Mouse (Mus musculus): Measurements from ENCODE around the gene Esr1. TPM values are rescaled to one million over a fixed set of nuclear protein-coding genes. Genes with fewer than 3 reads are reported as not detected.

Gene Esr1
- polyA plus RNA-seq, 1 experiment, result 0.54 TPM

- DNase-seq, result no peak
- H3K4me3 ChIP-seq (replicated peaks; ENCODE audit: insufficient read depth, low read depth, low read length), result no peak overlapping the region
- no peaks in the 10 kb centered on the region for H3K27me3 ChIP-seq (ENCODE audit: control insufficient read depth, insufficient read depth, low read length)
- 80% methylated on average over 1 of the region's 1 CpGs for WGBS
- H3K27ac ChIP-seq (ENCODE audit: insufficient read depth, low read length), result no peak overlapping the region
- TF ChIP-seq POLR2A (IDR thresholded peaks at IDR 0.05; ENCODE audit: borderline replicate concordance, insufficient read depth, low read length) (no peak), CTCF (IDR thresholded peaks at IDR 0.05; ENCODE audit: borderline replicate concordance, insufficient read depth, low read depth, low read length) (no peak)
- peaks cover 4% of the 10 kb centered on the region; the same call in 1 of the 2 replicates for H3K4me1 ChIP-seq (ENCODE audit: control insufficient read depth, insufficient read depth, low read length)
Measured at GRCm38 (mm10) chr10:5014976-5015375, 403.6 kb downstream of the Esr1 start.

- DNase-seq, result no peak
- no peaks in the 10 kb centered on the region for H3K27me3 ChIP-seq (ENCODE audit: control insufficient read depth, insufficient read depth, low read length)
- 44% methylated on average over 1 of the region's 1 CpGs for WGBS
- peaks cover 4% of the 10 kb centered on the region; the same call in 1 of the 2 replicates for H3K4me1 ChIP-seq (ENCODE audit: control insufficient read depth, insufficient read depth, low read length)
- H3K4me3 ChIP-seq (replicated peaks; ENCODE audit: insufficient read depth, low read depth, low read length), result no peak overlapping the region
- H3K27ac ChIP-seq (ENCODE audit: insufficient read depth, low read length), result no peak overlapping the region
- TF ChIP-seq CTCF (IDR thresholded peaks at IDR 0.05; ENCODE audit: borderline replicate concordance, insufficient read depth, low read depth, low read length), result no peak
- TF ChIP-seq POLR2A (IDR thresholded peaks at IDR 0.05; ENCODE audit: borderline replicate concordance, insufficient read depth, low read length), result no peak
Measured at GRCm38 (mm10) chr10:5017148-5017547, 405.8 kb downstream of the Esr1 start.

GRCm38 (mm10) chr10:5025906-5026305 is 414.5 kb downstream of the Esr1 start:
- no peak overlapping the region for H3K27ac ChIP-seq (ENCODE audit: insufficient read depth, low read length)
- no peaks in the 10 kb centered on the region for H3K4me1 ChIP-seq (ENCODE audit: control insufficient read depth, insufficient read depth, low read length)
- WGBS, result 88% methylated on average over 4 of the region's 4 CpGs
- no peaks in the 10 kb centered on the region for H3K27me3 ChIP-seq (ENCODE audit: control insufficient read depth, insufficient read depth, low read length)
- TF ChIP-seq POLR2A (IDR thresholded peaks at IDR 0.05; ENCODE audit: borderline replicate concordance, insufficient read depth, low read length) (no peak), CTCF (IDR thresholded peaks at IDR 0.05; ENCODE audit: borderline replicate concordance, insufficient read depth, low read depth, low read length) (no peak)
- no peak for DNase-seq
- H3K4me3 ChIP-seq (replicated peaks; ENCODE audit: insufficient read depth, low read depth, low read length), result no peak overlapping the region

GRCm38 (mm10) chr10:5027208-5027607 is 415.8 kb downstream of the Esr1 start:
- WGBS, result 86% methylated on average over 1 of the region's 1 CpGs
- H3K27me3 ChIP-seq (ENCODE audit: control insufficient read depth, insufficient read depth, low read length), result no peaks in the 10 kb centered on the region
- no peak overlapping the region for H3K4me3 ChIP-seq (replicated peaks; ENCODE audit: insufficient read depth, low read depth, low read length)
- DNase-seq, result no peak
- H3K27ac ChIP-seq (ENCODE audit: insufficient read depth, low read length), result no peak overlapping the region
- TF ChIP-seq POLR2A (IDR thresholded peaks at IDR 0.05; ENCODE audit: borderline replicate concordance, insufficient read depth, low read length) (no peak), CTCF (IDR thresholded peaks at IDR 0.05; ENCODE audit: borderline replicate concordance, insufficient read depth, low read depth, low read length) (no peak)
- H3K4me1 ChIP-seq (ENCODE audit: control insufficient read depth, insufficient read depth, low read length), result no peaks in the 10 kb centered on the region

- no peaks in the 10 kb centered on the region for H3K27me3 ChIP-seq (ENCODE audit: control insufficient read depth, insufficient read depth, low read length)
- no peak overlapping the region for H3K4me3 ChIP-seq (replicated peaks; ENCODE audit: insufficient read depth, low read depth, low read length)
- TF ChIP-seq POLR2A (IDR thresholded peaks at IDR 0.05; ENCODE audit: borderline replicate concordance, insufficient read depth, low read length) (no peak), CTCF (IDR thresholded peaks at IDR 0.05; ENCODE audit: borderline replicate concordance, insufficient read depth, low read depth, low read length) (no peak)
- DNase-seq, result no peak
- WGBS, result 67% methylated on average over 9 of the region's 9 CpGs
- no peaks in the 10 kb centered on the region for H3K4me1 ChIP-seq (ENCODE audit: control insufficient read depth, insufficient read depth, low read length)
- no peak overlapping the region for H3K27ac ChIP-seq (ENCODE audit: insufficient read depth, low read length)
Measured at GRCm38 (mm10) chr10:5028301-5028700, 416.9 kb downstream of the Esr1 start.

GRCm38 (mm10) chr10:5029161-5029560 is 417.8 kb downstream of the Esr1 start:
- TF ChIP-seq POLR2A (IDR thresholded peaks at IDR 0.05; ENCODE audit: borderline replicate concordance, insufficient read depth, low read length) (no peak), CTCF (IDR thresholded peaks at IDR 0.05; ENCODE audit: borderline replicate concordance, insufficient read depth, low read depth, low read length) (no peak)
- Histone ChIP-seq H3K4me3 (replicated peaks; ENCODE audit: insufficient read depth, low read depth, low read length) (no peak overlapping the region), H3K4me1 (ENCODE audit: control insufficient read depth, insufficient read depth, low read length) (no peaks in the 10 kb centered on the region), H3K27ac (ENCODE audit: insufficient read depth, low read length) (no peak overlapping the region), H3K27me3 (ENCODE audit: control insufficient read depth, insufficient read depth, low read length) (no peaks in the 10 kb centered on the region)
- no peak for DNase-seq
- WGBS, result 89% methylated on average over 2 of the region's 2 CpGs

GRCm38 (mm10) chr10:5029883-5030282 is 418.5 kb downstream of the Esr1 start:
- 93% methylated on average over 1 of the region's 1 CpGs for WGBS
- no peaks in the 10 kb centered on the region for H3K4me1 ChIP-seq (ENCODE audit: control insufficient read depth, insufficient read depth, low read length)
- TF ChIP-seq POLR2A (IDR thresholded peaks at IDR 0.05; ENCODE audit: borderline replicate concordance, insufficient read depth, low read length), result no peak
- TF ChIP-seq CTCF (IDR thresholded peaks at IDR 0.05; ENCODE audit: borderline replicate concordance, insufficient read depth, low read depth, low read length), result no peak
- H3K27me3 ChIP-seq (ENCODE audit: control insufficient read depth, insufficient read depth, low read length), result no peaks in the 10 kb centered on the region
- H3K4me3 ChIP-seq (replicated peaks; ENCODE audit: insufficient read depth, low read depth, low read length), result no peak overlapping the region
- DNase-seq, result no peak
- no peak overlapping the region for H3K27ac ChIP-seq (ENCODE audit: insufficient read depth, low read length)

GRCm38 (mm10) chr10:5032192-5033048 is 421.0 kb downstream of the Esr1 start:
- 58% methylated on average over 15 of the region's 15 CpGs for WGBS
- H3K27ac ChIP-seq (ENCODE audit: insufficient read depth, low read length), result no peak overlapping the region
- TF ChIP-seq CTCF (IDR thresholded peaks at IDR 0.05; ENCODE audit: borderline replicate concordance, insufficient read depth, low read depth, low read length), result no peak
- H3K4me3 ChIP-seq (replicated peaks; ENCODE audit: insufficient read depth, low read depth, low read length), result no peak overlapping the region
- no peak for DNase-seq
- H3K4me1 ChIP-seq (ENCODE audit: control insufficient read depth, insufficient read depth, low read length), result no peaks in the 10 kb centered on the region; the same call in 1 of the 2 replicates
- H3K27me3 ChIP-seq (ENCODE audit: control insufficient read depth, insufficient read depth, low read length), result no peaks in the 10 kb centered on the region
